ENCODE assay signal across 32 mouse cellular contexts in genomic region chr12:30855442-30856159, GRCm38 (mm10). TPM values are rescaled to one million over a fixed set of nuclear protein-coding genes. Genes with fewer than 3 reads are reported as not detected.
DNase-seq lines count a peak whose midpoint lies in the region; ATAC-seq lines count a peak whose summit lies in the region.
"Had no signal": no experiment of that assay in that cellular context is flagged by ENCODE, and none has a peak within 500 bp of the region (broad histone marks: within the 10 kb centered on the region; RNA-seq: fewer than 3 reads in every experiment).

No protein-coding gene starts in this region.

- H3K4me3 ChIP-seq in intestine, embryonic 15.5 days (replicated peaks): no peak overlapping the region
- no peak overlapping the region for H3K4me3 ChIP-seq in stomach, embryonic 15.5 days (replicated peaks)
- H3K4me3 ChIP-seq: embryonic facial prominence, embryonic 13.5 days; erythroblast, embryonic 14.5 days; hindbrain, embryonic 10.5 days; limb, embryonic 10.5 days; limb, embryonic 15.5 days; liver, embryonic 13.5 days; megakaryocyte, embryonic 14.5 days; midbrain, embryonic 13.5 days; neural tube, embryonic 13.5 days had no signal

- peak; percentile 90 for ATAC-seq in intestine, embryonic 15.5 days
- ATAC-seq in stomach, embryonic 15.5 days (ENCODE audit: insufficient read depth, low FRiP score, low read depth): peak; percentile 60; the same call in 1 of the 2 replicates
- ATAC-seq: forebrain, postnatal 0 days; hindbrain, embryonic 16.5 days; lung, postnatal 0 days; midbrain, embryonic 13.5 days had no signal

- no peaks in the 10 kb centered on the region for H3K27me3 ChIP-seq in intestine, embryonic 15.5 days (replicated peaks)
- H3K27me3 ChIP-seq in stomach, embryonic 15.5 days (replicated peaks): no peaks in the 10 kb centered on the region
- H3K27me3 ChIP-seq: embryonic facial prominence, embryonic 13.5 days; limb, embryonic 15.5 days; liver, embryonic 13.5 days; megakaryocyte, embryonic 14.5 days; midbrain, embryonic 13.5 days; neural tube, embryonic 13.5 days had no signal

- peak; percentile 5 for DNase-seq in embryo, embryonic 11 days
- no peak for DNase-seq in embryo, embryonic 10 days (ENCODE audit: low spot score)
- peak; percentile 50 for DNase-seq in kidney, postnatal 14 days
- DNase-seq in kidney, adult 11 months: no peak
- no peak for DNase-seq in thymus, postnatal 0 days (ENCODE audit: low spot score)
- no peak for DNase-seq in left cerebral cortex, adult 18-20 months (ENCODE audit: low spot score in 2 of 2)
- DNase-seq: adrenal gland, postnatal 14 days; cerebellum, adult 11 months; cerebellum, adult 9-10 months; cerebellum, postnatal 36 days; forebrain, postnatal 0 days; gastrocnemius, postnatal 14 days; heart, postnatal 14 days; layer of hippocampus, postnatal 36 days; liver, embryonic 13.5 days; lung, postnatal 4 days; right cerebral cortex, postnatal 4 days; thymus, postnatal 36 days had no signal

- H3K36me3 ChIP-seq in intestine, embryonic 15.5 days: no peaks in the 10 kb centered on the region
- H3K36me3 ChIP-seq in stomach, embryonic 15.5 days: no peaks in the 10 kb centered on the region
- H3K36me3 ChIP-seq: embryonic facial prominence, embryonic 13.5 days; hindbrain, embryonic 10.5 days; limb, embryonic 10.5 days; limb, embryonic 15.5 days; liver, embryonic 13.5 days; midbrain, embryonic 13.5 days; neural tube, embryonic 13.5 days had no signal

- H3K4me1 ChIP-seq in intestine, embryonic 15.5 days (replicated peaks): no peaks in the 10 kb centered on the region
- H3K4me1 ChIP-seq in stomach, embryonic 15.5 days: no peaks in the 10 kb centered on the region
- H3K4me1 ChIP-seq: hindbrain, embryonic 10.5 days; limb, embryonic 15.5 days; liver, embryonic 13.5 days; megakaryocyte, embryonic 14.5 days; neural tube, embryonic 13.5 days had no signal

- 48% methylated on average over 6 of the region's 6 CpGs for WGBS in intestine, embryonic 15.5 days
- 46% methylated on average over 6 of the region's 6 CpGs for WGBS in stomach, embryonic 15.5 days

- H3K4me2 ChIP-seq in intestine, embryonic 15.5 days (replicated peaks): no peak overlapping the region
- no peak overlapping the region for H3K4me2 ChIP-seq in stomach, embryonic 15.5 days
- H3K4me2 ChIP-seq: embryonic facial prominence, embryonic 13.5 days; limb, embryonic 15.5 days; liver, embryonic 13.5 days; midbrain, embryonic 13.5 days; neural tube, embryonic 13.5 days had no signal

- H3K27ac ChIP-seq in intestine, embryonic 15.5 days: no peak overlapping the region
- no peak overlapping the region for H3K27ac ChIP-seq in stomach, embryonic 15.5 days
- H3K27ac ChIP-seq: embryonic facial prominence, embryonic 13.5 days; hindbrain, embryonic 10.5 days; limb, embryonic 10.5 days; limb, embryonic 15.5 days; liver, embryonic 13.5 days; midbrain, embryonic 13.5 days; neural tube, embryonic 13.5 days had no signal

- H3K9me3 ChIP-seq in intestine, embryonic 15.5 days: no peaks in the 10 kb centered on the region
- no peaks in the 10 kb centered on the region for H3K9me3 ChIP-seq in stomach, embryonic 15.5 days
- H3K9me3 ChIP-seq: embryonic facial prominence, embryonic 13.5 days; hindbrain, embryonic 10.5 days; limb, embryonic 10.5 days; limb, embryonic 15.5 days; liver, embryonic 13.5 days; megakaryocyte, embryonic 14.5 days; midbrain, embryonic 13.5 days; neural tube, embryonic 13.5 days had no signal

- H3K9ac ChIP-seq in intestine, embryonic 15.5 days: no peak overlapping the region
- H3K9ac ChIP-seq in stomach, embryonic 15.5 days: no peak overlapping the region
- H3K9ac ChIP-seq: embryonic facial prominence, embryonic 13.5 days; forebrain, postnatal 0 days; limb, embryonic 15.5 days; liver, embryonic 13.5 days; midbrain, embryonic 13.5 days; neural tube, embryonic 13.5 days had no signal

RNA-seq across cellular contexts. Expression of gene Alkal2, which starts 28.5 kb away (rescaled TPM):
- polyA plus RNA-seq in intestine, embryonic 15.5 days (2015; fragmentation: Nextera tagmentation; extraction: Ambion mirVana): 0.87 and 1.2 TPM in 2 replicates
- polyA plus RNA-seq in stomach, embryonic 15.5 days (2015; fragmentation: Nextera tagmentation; extraction: Ambion mirVana): 1.4 and 1.8 TPM in 2 replicates
- 0.17 TPM in 1 of 2 replicates, not detected in the other for polyA plus RNA-seq in thymus, postnatal 0 days (2015; fragmentation: Nextera tagmentation; extraction: Ambion mirVana)
- 1 to 10 TPM; 2.2 to 4.0 TPM for total RNA-seq in left cerebral cortex, adult 18-20 months (2021)
- total RNA-seq: granulocyte monocyte progenitor cell, adult 5-6 weeks had no signal
- polyA plus RNA-seq: C2C12; erythroblast, embryonic 14.5 days had no signal

RNA-seq across cellular contexts. Expression of gene Acp1, which starts 55.8 kb away (rescaled TPM):
- polyA plus RNA-seq in intestine, embryonic 15.5 days (2015; fragmentation: Nextera tagmentation; extraction: Ambion mirVana): 178 and 179 TPM in 2 replicates
- polyA plus RNA-seq in stomach, embryonic 15.5 days (2015; fragmentation: Nextera tagmentation; extraction: Ambion mirVana): 151 and 164 TPM in 2 replicates
- 116 and 119 TPM in 2 replicates for polyA plus RNA-seq in thymus, postnatal 0 days (2015; fragmentation: Nextera tagmentation; extraction: Ambion mirVana)
- total RNA-seq in left cerebral cortex, adult 18-20 months (2021): 10 to 100 TPM; 56.8 to 57.5 TPM

RNA-seq across cellular contexts. Expression of gene Sh3yl1, which starts 55.9 kb away (rescaled TPM):
- polyA plus RNA-seq in intestine, embryonic 15.5 days (2015; fragmentation: Nextera tagmentation; extraction: Ambion mirVana): 22.9 and 25.3 TPM in 2 replicates
- polyA plus RNA-seq in stomach, embryonic 15.5 days (2015; fragmentation: Nextera tagmentation; extraction: Ambion mirVana): 25.7 and 28.4 TPM in 2 replicates
- polyA plus RNA-seq in thymus, postnatal 0 days (2015; fragmentation: Nextera tagmentation; extraction: Ambion mirVana): 4.1 and 5.1 TPM in 2 replicates
- 10 to 100 TPM; 13.8 to 14.0 TPM for total RNA-seq in left cerebral cortex, adult 18-20 months (2021)

Comparison
In these comparisons a context has a peak if more than half of its experiments do, and no peak if none do; other contexts are left out.
1. DNase-seq: peak in embryo, embryonic 11 days (single experiment) and kidney, postnatal 14 days (single experiment); none in embryo, embryonic 10 days (single experiment), kidney, adult 11 months (single experiment), thymus, postnatal 0 days (single experiment) and left cerebral cortex, adult 18-20 months (0 of 2).